In genomic region chr7:118855877-118856304, GRCm38 (mm10) we compare ENCODE assay signal across 7 mouse cellular contexts. TPM values are rescaled to one million over a fixed set of nuclear protein-coding genes. Genes with fewer than 3 reads are reported as not detected.
DNase-seq lines count a peak whose midpoint lies in the region; ATAC-seq and TF ChIP-seq lines count a peak whose summit lies in the region.

Gene Knop1, minus strand, starts transcription at chr7:118856254.

- H3ac ChIP-seq in C2C12 (ENCODE audit: control insufficient read depth, insufficient read length, low read depth), result peak within 1 kb of the TSS; percentile 46

- H3K79me2 ChIP-seq in C2C12 (ENCODE audit: control insufficient read depth, insufficient read depth), result peaks cover 56% of the 10 kb centered on the region

- H3K4me2 ChIP-seq in embryonic facial prominence, embryonic 14.5 days (ENCODE audit: low read depth, low read length), result peak within 1 kb of the TSS; percentile 76
- peak within 1 kb of the TSS; percentile 89 for H3K4me2 ChIP-seq in heart, embryonic 16.5 days (ENCODE audit: low read depth, low read length)
- H3K4me2 ChIP-seq in neural tube, embryonic 14.5 days (ENCODE audit: low read depth, low read length), result peak within 1 kb of the TSS; percentile 87

- peak; percentile 40 for DNase-seq in 3T3-L1 (ENCODE audit: low read depth, low spot score)
- peak; percentile 41 for DNase-seq in embryonic facial prominence, embryonic 14.5 days (ENCODE audit: low spot score)
- DNase-seq in limb, embryonic 10.5 days (ENCODE audit: low spot score), result no peak
- DNase-seq in urinary bladder, postnatal 10 days (ENCODE audit: low spot score), result no peak

- H3K27me3 ChIP-seq in C2C12 (ENCODE audit: control insufficient read depth, insufficient read depth, insufficient read length), result no peaks in the 10 kb centered on the region
- no peaks in the 10 kb centered on the region for H3K27me3 ChIP-seq in embryonic facial prominence, embryonic 14.5 days (replicated peaks; ENCODE audit: control insufficient read depth, insufficient read depth, low read length)
- no peaks in the 10 kb centered on the region for H3K27me3 ChIP-seq in heart, embryonic 16.5 days (ENCODE audit: control insufficient read depth, insufficient read depth, low read length)
- H3K27me3 ChIP-seq in limb, embryonic 10.5 days (ENCODE audit: low read depth, poor library complexity, severe bottlenecking), result no peaks in the 10 kb centered on the region
- no peaks in the 10 kb centered on the region for H3K27me3 ChIP-seq in neural tube, embryonic 14.5 days (ENCODE audit: control insufficient read depth, insufficient read depth, low read length)

- peak within 1 kb of the TSS; percentile 85 for H3K4me3 ChIP-seq in C2C12 (ENCODE audit: insufficient read depth, poor library complexity, severe bottlenecking)
- peak within 1 kb of the TSS; percentile 88 for H3K4me3 ChIP-seq in embryonic facial prominence, embryonic 14.5 days (ENCODE audit: low read depth, low read length)
- H3K4me3 ChIP-seq in heart, embryonic 16.5 days (ENCODE audit: low read length), result peak within 1 kb of the TSS; percentile 92
- H3K4me3 ChIP-seq in limb, embryonic 10.5 days, result peak within 1 kb of the TSS; percentile 91
- H3K4me3 ChIP-seq in neural tube, embryonic 14.5 days (ENCODE audit: low read depth, low read length), result peak within 1 kb of the TSS; percentile 82

- peak within 1 kb of the TSS; percentile 65 for H3K27ac ChIP-seq in embryonic facial prominence, embryonic 14.5 days (replicated peaks; ENCODE audit: low read depth, low read length)
- peak within 1 kb of the TSS; percentile 64 for H3K27ac ChIP-seq in heart, embryonic 16.5 days (ENCODE audit: low read length)
- H3K27ac ChIP-seq in limb, embryonic 10.5 days, result peak within 1 kb of the TSS; percentile 85
- peak within 1 kb of the TSS; percentile 80 for H3K27ac ChIP-seq in neural tube, embryonic 14.5 days (ENCODE audit: low read depth, low read length)

- H3K9ac ChIP-seq in embryonic facial prominence, embryonic 14.5 days (ENCODE audit: low read depth, low read length), result peak within 1 kb of the TSS; percentile 75
- peak within 1 kb of the TSS; percentile 86 for H3K9ac ChIP-seq in heart, embryonic 16.5 days (ENCODE audit: low read length)
- peak within 1 kb of the TSS; percentile 62 for H3K9ac ChIP-seq in neural tube, embryonic 14.5 days (replicated peaks; ENCODE audit: low read depth, low read length)

- H3K36me3 ChIP-seq in C2C12 (ENCODE audit: control insufficient read depth, insufficient read depth), result peaks cover 30% of the 10 kb centered on the region
- peaks cover 23% of the 10 kb centered on the region for H3K36me3 ChIP-seq in embryonic facial prominence, embryonic 14.5 days (ENCODE audit: control insufficient read depth, insufficient read depth, low read length)
- peaks cover 12% of the 10 kb centered on the region; the same call in 1 of the 2 replicates for H3K36me3 ChIP-seq in heart, embryonic 16.5 days (ENCODE audit: control insufficient read depth, insufficient read depth)
- peaks cover 33% of the 10 kb centered on the region for H3K36me3 ChIP-seq in limb, embryonic 10.5 days
- peaks cover 15% of the 10 kb centered on the region for H3K36me3 ChIP-seq in neural tube, embryonic 14.5 days (ENCODE audit: control insufficient read depth, insufficient read depth, low read length)

- H3K9me3 ChIP-seq in embryonic facial prominence, embryonic 14.5 days (ENCODE audit: control insufficient read depth, low read length), result no peaks in the 10 kb centered on the region
- H3K9me3 ChIP-seq in heart, embryonic 16.5 days (replicated peaks; ENCODE audit: control insufficient read depth, low read length), result no peaks in the 10 kb centered on the region
- no peaks in the 10 kb centered on the region for H3K9me3 ChIP-seq in limb, embryonic 10.5 days (replicated peaks)
- no peaks in the 10 kb centered on the region for H3K9me3 ChIP-seq in neural tube, embryonic 14.5 days (ENCODE audit: control insufficient read depth, low read length)

- no peak for TF ChIP-seq CTCF in C2C12 (IDR thresholded peaks at IDR 0.05; ENCODE audit: control insufficient read depth, insufficient read depth, insufficient read length)

- peak; percentile 88 for ATAC-seq in embryonic facial prominence, embryonic 14.5 days (ENCODE audit: low read depth)
- ATAC-seq in heart, embryonic 16.5 days (replicated peaks; ENCODE audit: extremely low read depth, insufficient read depth, low FRiP score), result peak; percentile 63
- peak; percentile 83 for ATAC-seq in neural tube, embryonic 14.5 days (ENCODE audit: low read depth)

- under 1% methylated on average over 36 of the region's 46 CpGs for WGBS in embryonic facial prominence, embryonic 14.5 days
- under 1% methylated on average over 40 of the region's 46 CpGs for WGBS in heart, embryonic 16.5 days
- under 1% methylated on average over 46 of the region's 46 CpGs for WGBS in limb, embryonic 10.5 days
- under 1% methylated on average over 46 of the region's 46 CpGs for WGBS in neural tube, embryonic 14.5 days

- peaks cover 14% of the 10 kb centered on the region for H3K4me1 ChIP-seq in embryonic facial prominence, embryonic 14.5 days (ENCODE audit: control insufficient read depth, insufficient read depth, low read length)
- peaks cover 24% of the 10 kb centered on the region for H3K4me1 ChIP-seq in heart, embryonic 16.5 days (ENCODE audit: control insufficient read depth, insufficient read depth, low read length)
- H3K4me1 ChIP-seq in limb, embryonic 10.5 days, result peaks cover 8% of the 10 kb centered on the region
- H3K4me1 ChIP-seq in neural tube, embryonic 14.5 days (ENCODE audit: control insufficient read depth, insufficient read depth, low read length), result peaks cover 11% of the 10 kb centered on the region

- peaks cover 24% of the 10 kb centered on the region for H3K79me3 ChIP-seq in C2C12 (ENCODE audit: low read depth)

TF ChIP-seq in C2C12, 6 proteins besides CTCF, POLR2A, EP300 and RAD21:
- TF ChIP-seq MAX (IDR thresholded peaks at IDR 0.05), result no peak
- no peak for TF ChIP-seq MYOD1 (IDR thresholded peaks at IDR 0.05; ENCODE audit: control insufficient read depth, insufficient read length, low read depth)
- no peak for TF ChIP-seq MYOG (IDR thresholded peaks at IDR 0.05; ENCODE audit: control insufficient read depth, extremely low read depth, insufficient read length)
- no peak for TF ChIP-seq FOSL1 (IDR thresholded peaks at IDR 0.05; ENCODE audit: insufficient read depth, low read length, poor library complexity, severe bottlenecking)
- TF ChIP-seq CEBPB (IDR thresholded peaks at IDR 0.05; ENCODE audit: low read depth), result no peak
- TF ChIP-seq USF1 (IDR thresholded peaks at IDR 0.05; ENCODE audit: low read depth), result no peak

RNA-seq across cellular contexts. Expression of gene Knop1, which starts in this region (rescaled TPM):
- 24.1 TPM for polyA plus RNA-seq in C2C12 (2012; fragmentation: generic; extraction: Trizol)
- polyA plus RNA-seq in embryonic facial prominence, embryonic 14.5 days (2014; fragmentation: Nextera tagmentation; extraction: Ambion mirVana), result 74.2 and 83.4 TPM in 2 replicates
- 41.3 and 42.8 TPM in 2 replicates for polyA plus RNA-seq in heart, embryonic 16.5 days (2015; fragmentation: Nextera tagmentation; extraction: Ambion mirVana)
- 124 and 141 TPM in 2 replicates for polyA plus RNA-seq in limb, embryonic 10.5 days (2016; fragmentation: Nextera tagmentation; extraction: Ambion mirVana)
- 60.9 and 61.6 TPM in 2 replicates for polyA plus RNA-seq in neural tube, embryonic 14.5 days (2014; fragmentation: Nextera tagmentation; extraction: Ambion mirVana)

Comparison
In these comparisons a context has a peak if more than half of its experiments do, and no peak if none do; other contexts are left out.
1. DNase-seq: peak in 3T3-L1 (single experiment) and embryonic facial prominence, embryonic 14.5 days (single experiment); none in limb, embryonic 10.5 days (single experiment) and urinary bladder, postnatal 10 days (single experiment).
2. Peak in every context shown above with its lines, with median percentiles within 50 percentile points of each other: H3K4me3 ChIP-seq, ATAC-seq, H3K27ac ChIP-seq, H3K4me2 ChIP-seq and H3K9ac ChIP-seq.